Mouse (Mus musculus): ENCODE data around the gene Ak4. TPM values are rescaled to one million over a fixed set of nuclear protein-coding genes. Genes with fewer than 3 reads are reported as not detected.
"Not testable (repeated sequence)": the region's sequence is repeated elsewhere in the genome, so short reads cannot be mapped to it uniquely, and the experiment has no call there.

The Ak4 gene
- polyA plus RNA-seq, 1 experiment from 2014 or later: 5.3 TPM

DNA sequence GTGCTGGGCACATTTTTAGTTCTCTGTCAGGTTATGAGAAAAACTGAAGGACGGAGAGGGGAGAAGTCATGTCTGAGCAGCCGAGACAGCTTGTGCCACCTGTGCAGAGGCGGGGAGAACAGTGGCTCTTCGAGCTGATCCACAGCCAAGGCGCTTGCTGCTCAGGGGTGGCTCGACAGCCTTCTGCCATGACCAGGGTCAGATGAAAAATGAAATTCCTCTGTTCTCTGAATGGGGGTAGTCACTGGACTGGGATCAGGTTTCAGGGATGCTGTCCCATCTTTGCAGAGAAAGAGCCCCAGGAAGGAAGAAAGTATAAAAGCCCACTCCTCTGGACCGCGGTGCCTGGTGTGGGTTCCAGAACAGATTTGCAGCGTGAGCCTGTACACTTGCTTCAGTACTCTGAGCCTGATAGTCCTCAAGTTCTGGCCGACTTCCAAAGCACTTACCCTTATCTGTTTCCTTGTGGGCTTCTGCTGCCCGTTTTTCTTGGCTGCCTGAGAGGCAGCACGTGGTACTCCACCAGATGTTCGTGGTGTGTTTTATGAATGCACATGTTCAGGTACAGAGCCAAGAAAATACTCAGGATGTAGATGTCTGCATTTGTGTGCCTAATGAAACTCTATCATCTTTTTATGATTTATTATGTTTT, 20.8 kb downstream of the Ak4 start:
- TF ChIP-seq CTCF (IDR thresholded peaks at IDR 0.05): no peak
- TF ChIP-seq EP300 (IDR thresholded peaks at IDR 0.05): peak; percentile 82
- H3K27ac ChIP-seq (ENCODE audit: low read length): peak overlapping the region; percentile 9; the same call in 1 of the 2 replicates
- H3K36me3 ChIP-seq (ENCODE audit: insufficient read depth, low read length): no peaks in the 10 kb centered on the region
- H3K9ac ChIP-seq (replicated peaks; ENCODE audit: low read depth): no peak overlapping the region
- H3K4me1 ChIP-seq (ENCODE audit: insufficient read depth, low read depth, low read length): peaks cover 3% of the 10 kb centered on the region; the same call in 1 of the 2 replicates
- no peaks in the 10 kb centered on the region for H3K27me3 ChIP-seq (replicated peaks; ENCODE audit: insufficient read depth, low read length)
- no peak overlapping the region for H3K4me3 ChIP-seq (ENCODE audit: low read depth, low read length)
- WGBS: 3% methylated on average over 13 of the region's 13 CpGs
- H3K9me3 ChIP-seq (ENCODE audit: low read length): no peaks in the 10 kb centered on the region
- ATAC-seq (peak; percentile 84), DNase-seq (ENCODE audit: low spot score) (peak; percentile 88)
- peak overlapping the region; percentile 25 for H3K4me2 ChIP-seq (replicated peaks; ENCODE audit: low read depth, low read length)

- WGBS: 48% methylated on average over 2 of the region's 2 CpGs
- DNase-seq (ENCODE audit: low spot score): no peak
- TF ChIP-seq EP300 (IDR thresholded peaks at IDR 0.05) (no peak), CTCF (IDR thresholded peaks at IDR 0.05) (no peak)
Measured at GRCm38 (mm10) chr4:101442791-101443190, 23.7 kb downstream of the Ak4 start.

GRCm38 (mm10) chr4:101443419-101443991, 24.4 kb downstream of the Ak4 start:
- no peaks in the 10 kb centered on the region for H3K27me3 ChIP-seq (replicated peaks; ENCODE audit: insufficient read depth, low read length)
- no peak for TF ChIP-seq EP300 (IDR thresholded peaks at IDR 0.05)
- no peak for TF ChIP-seq CTCF (IDR thresholded peaks at IDR 0.05)
- ATAC-seq: no peak
- no peaks in the 10 kb centered on the region for H3K36me3 ChIP-seq (ENCODE audit: insufficient read depth, low read length)
- no peaks in the 10 kb centered on the region for H3K9me3 ChIP-seq (ENCODE audit: low read length)
- H3K27ac ChIP-seq (ENCODE audit: low read length): no peak overlapping the region
- H3K4me3 ChIP-seq (ENCODE audit: low read depth, low read length): no peak overlapping the region
- no peak overlapping the region for H3K4me2 ChIP-seq (replicated peaks; ENCODE audit: low read depth, low read length)
- 40% methylated on average over 7 of the region's 7 CpGs for WGBS
- H3K4me1 ChIP-seq (ENCODE audit: insufficient read depth, low read depth, low read length): no peaks in the 10 kb centered on the region; the same call in 1 of the 2 replicates
- H3K9ac ChIP-seq (replicated peaks; ENCODE audit: low read depth): no peak overlapping the region
- no peak for DNase-seq (ENCODE audit: low spot score)

More at GRCm38 (mm10) chr4:101442791-101443190, 23.7 kb downstream of the Ak4 start:
- no peak overlapping the region for H3K4me2 ChIP-seq (replicated peaks; ENCODE audit: low read depth, low read length)
- no peak overlapping the region for H3K4me3 ChIP-seq (ENCODE audit: low read depth, low read length)
- no peak overlapping the region for H3K27ac ChIP-seq (ENCODE audit: low read length)
- no peak overlapping the region for H3K9ac ChIP-seq (replicated peaks; ENCODE audit: low read depth)
- H3K27me3 ChIP-seq (replicated peaks; ENCODE audit: insufficient read depth, low read length): no peaks in the 10 kb centered on the region
- no peak for ATAC-seq
- H3K36me3 ChIP-seq (ENCODE audit: insufficient read depth, low read length): no peaks in the 10 kb centered on the region
- no peaks in the 10 kb centered on the region for H3K9me3 ChIP-seq (ENCODE audit: low read length)
- peaks cover 3% of the 10 kb centered on the region; the same call in 1 of the 2 replicates for H3K4me1 ChIP-seq (ENCODE audit: insufficient read depth, low read depth, low read length)

DNA sequence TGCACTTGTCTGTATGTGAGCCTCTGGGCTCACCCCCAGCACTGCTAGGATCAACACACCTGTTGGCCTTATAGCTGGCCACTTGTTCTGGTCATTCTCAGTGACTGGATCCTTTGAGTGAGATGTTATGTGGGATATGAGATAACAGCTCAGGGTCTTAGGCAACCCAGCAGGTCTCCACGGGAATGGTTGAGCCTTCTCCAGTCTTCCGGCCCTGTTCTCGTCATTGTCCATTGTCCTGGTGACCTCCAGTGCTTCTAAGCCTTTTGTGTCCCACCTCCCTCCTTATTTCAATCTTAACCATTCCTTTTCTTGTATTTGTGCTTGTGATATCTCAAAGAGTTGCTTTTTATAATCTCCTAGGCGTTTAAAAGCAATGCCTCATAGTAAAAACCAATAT, 26.6 kb downstream of the Ak4 start:
- Histone ChIP-seq H3K27me3 (replicated peaks; ENCODE audit: insufficient read depth, low read length) (no peaks in the 10 kb centered on the region), H3K9me3 (ENCODE audit: low read length) (no peaks in the 10 kb centered on the region), H3K4me2 (replicated peaks; ENCODE audit: low read depth, low read length) (no peak overlapping the region), H3K9ac (replicated peaks; ENCODE audit: low read depth) (no peak overlapping the region), H3K36me3 (ENCODE audit: insufficient read depth, low read length) (no peaks in the 10 kb centered on the region), H3K27ac (ENCODE audit: low read length) (no peak overlapping the region), H3K4me3 (ENCODE audit: low read depth, low read length) (no peak overlapping the region), H3K4me1 (ENCODE audit: insufficient read depth, low read depth, low read length) (no peaks in the 10 kb centered on the region)
- ATAC-seq (no peak), DNase-seq (ENCODE audit: low spot score) (no peak)
- 88% methylated on average over 4 of the region's 4 CpGs for WGBS
- no peak for TF ChIP-seq CTCF (IDR thresholded peaks at IDR 0.05)
- TF ChIP-seq EP300 (IDR thresholded peaks at IDR 0.05): no peak

DNA sequence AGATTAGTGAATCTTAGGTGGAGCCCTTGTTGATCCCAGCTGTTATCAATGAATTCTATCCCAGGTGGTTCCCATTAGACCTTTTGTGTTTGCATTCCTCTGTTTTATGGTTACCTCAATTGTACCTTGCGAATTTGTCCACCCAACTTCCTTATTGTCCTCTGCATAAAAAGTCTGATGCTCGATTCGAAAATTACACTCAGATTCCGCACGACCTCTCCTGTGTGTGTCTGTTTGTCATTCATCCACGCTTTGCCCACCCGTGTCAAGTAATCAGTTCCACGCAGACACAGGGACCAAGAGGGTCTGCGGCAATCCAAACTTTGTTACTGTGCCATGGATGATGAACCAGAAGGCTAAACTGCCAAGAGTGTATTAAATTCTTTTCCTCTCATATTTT, 27.5 kb downstream of the Ak4 start:
- not testable (repeated sequence) for H3K4me3 ChIP-seq (ENCODE audit: low read depth, low read length)

GRCm38 (mm10) chr4:101448701-101449100, 29.6 kb downstream of the Ak4 start:
- TF ChIP-seq EP300 (IDR thresholded peaks at IDR 0.05): no peak

More for the DNA sequence above, 27.5 kb downstream of the Ak4 start:
- H3K9me3 ChIP-seq (ENCODE audit: low read length); DNase-seq (ENCODE audit: low spot score); H3K27ac ChIP-seq (ENCODE audit: low read length); H3K36me3 ChIP-seq (ENCODE audit: insufficient read depth, low read length); H3K4me2 ChIP-seq (replicated peaks; ENCODE audit: low read depth, low read length); ATAC-seq; H3K27me3 ChIP-seq (replicated peaks; ENCODE audit: insufficient read depth, low read length); H3K9ac ChIP-seq (replicated peaks; ENCODE audit: low read depth); H3K4me1 ChIP-seq (ENCODE audit: insufficient read depth, low read depth, low read length): not testable (repeated sequence)
- WGBS: 94% methylated on average over 9 of the region's 9 CpGs

More at GRCm38 (mm10) chr4:101448701-101449100, 29.6 kb downstream of the Ak4 start:
- WGBS: 86% methylated on average over 8 of the region's 8 CpGs
- Histone ChIP-seq H3K4me2 (replicated peaks; ENCODE audit: low read depth, low read length) (no peak overlapping the region), H3K4me1 (ENCODE audit: insufficient read depth, low read depth, low read length) (no peaks in the 10 kb centered on the region), H3K36me3 (ENCODE audit: insufficient read depth, low read length) (no peaks in the 10 kb centered on the region), H3K27me3 (replicated peaks; ENCODE audit: insufficient read depth, low read length) (no peaks in the 10 kb centered on the region), H3K27ac (ENCODE audit: low read length) (no peak overlapping the region), H3K9me3 (ENCODE audit: low read length) (no peaks in the 10 kb centered on the region), H3K9ac (replicated peaks; ENCODE audit: low read depth) (no peak overlapping the region), H3K4me3 (ENCODE audit: low read depth, low read length) (no peak overlapping the region)
- DNase-seq (ENCODE audit: low spot score) (no peak), ATAC-seq (no peak)
